Comparison of ENCODE assay signal across 28 mouse cellular contexts in genomic region chr3:59456938-59457337, GRCm38 (mm10).
DNase-seq lines count a peak whose midpoint lies in the region; ATAC-seq and TF ChIP-seq lines count a peak whose summit lies in the region.
"Had no signal": no experiment of that assay in that cellular context is flagged by ENCODE, and none has a peak within 500 bp of the region (broad histone marks: within the 10 kb centered on the region; RNA-seq: fewer than 3 reads in every experiment).

No protein-coding gene starts in this region.

- TF ChIP-seq CTCF in lung, embryonic 14.5 days (IDR thresholded peaks at IDR 0.05; ENCODE audit: low read depth) = no peak
- no peak for TF ChIP-seq CTCF in lung, postnatal 0 days (IDR thresholded peaks at IDR 0.05)
- no peak for TF ChIP-seq CTCF in stomach, postnatal 0 days (IDR thresholded peaks at IDR 0.05; ENCODE audit: low read depth)

- no peak overlapping the region for H3K9ac ChIP-seq in lung, embryonic 14.5 days
- H3K9ac ChIP-seq in lung, postnatal 0 days (replicated peaks; ENCODE audit: low read depth) = no peak overlapping the region
- H3K9ac ChIP-seq in stomach, postnatal 0 days (ENCODE audit: low read length) = no peak overlapping the region
- H3K9ac ChIP-seq: embryonic facial prominence, embryonic 12.5 days; embryonic facial prominence, embryonic 15.5 days; forebrain, embryonic 12.5 days; forebrain, embryonic 15.5 days; heart, embryonic 12.5 days; heart, embryonic 15.5 days; hindbrain, embryonic 13.5 days had no signal

- TF ChIP-seq EP300 in lung, postnatal 0 days (IDR thresholded peaks at IDR 0.05) = no peak
- TF ChIP-seq EP300 in stomach, postnatal 0 days (optimal IDR thresholded peaks at IDR 0.05) = no peak

- peak overlapping the region; percentile 18; the same call in 1 of the 2 replicates for H3K27ac ChIP-seq in lung, embryonic 14.5 days (ENCODE audit: low read depth)
- no peak overlapping the region for H3K27ac ChIP-seq in lung, postnatal 0 days (ENCODE audit: low read length)
- H3K27ac ChIP-seq in stomach, postnatal 0 days (replicated peaks) = 0 out of 2 replicates have a peak overlapping the region, but pooled peaks have one; percentile 8
- H3K27ac ChIP-seq: embryonic facial prominence, embryonic 12.5 days; embryonic facial prominence, embryonic 15.5 days; forebrain, embryonic 12.5 days; forebrain, embryonic 15.5 days; heart, embryonic 15.5 days; hindbrain, embryonic 10.5 days; hindbrain, embryonic 13.5 days had no signal

- ATAC-seq in lung, embryonic 14.5 days (ENCODE audit: insufficient read depth) = no peak
- no peak for ATAC-seq in lung, postnatal 0 days
- no peak for ATAC-seq in stomach, postnatal 0 days (ENCODE audit: low FRiP score, low TSS enrichment)
- ATAC-seq: forebrain, embryonic 15.5 days; hindbrain, embryonic 16.5 days; Patski had no signal

- H3K9me3 ChIP-seq in lung, embryonic 14.5 days (ENCODE audit: low read depth, low read length) = no peaks in the 10 kb centered on the region
- H3K9me3 ChIP-seq in lung, postnatal 0 days (ENCODE audit: low read length) = no peaks in the 10 kb centered on the region
- H3K9me3 ChIP-seq in stomach, postnatal 0 days (ENCODE audit: control insufficient read depth, low read length) = no peaks in the 10 kb centered on the region
- H3K9me3 ChIP-seq: embryonic facial prominence, embryonic 12.5 days; embryonic facial prominence, embryonic 15.5 days; forebrain, embryonic 12.5 days; forebrain, embryonic 15.5 days; G1E; heart, embryonic 12.5 days; heart, embryonic 15.5 days; hindbrain, embryonic 10.5 days; hindbrain, embryonic 13.5 days had no signal

- H3K4me2 ChIP-seq in lung, embryonic 14.5 days = no peak overlapping the region
- no peak overlapping the region for H3K4me2 ChIP-seq in lung, postnatal 0 days (replicated peaks; ENCODE audit: low read depth, low read length)
- H3K4me2 ChIP-seq in stomach, postnatal 0 days (replicated peaks; ENCODE audit: low read depth) = no peak overlapping the region
- H3K4me2 ChIP-seq: embryonic facial prominence, embryonic 12.5 days; embryonic facial prominence, embryonic 15.5 days; forebrain, embryonic 12.5 days; forebrain, embryonic 15.5 days; heart, embryonic 12.5 days; heart, embryonic 15.5 days; hindbrain, embryonic 13.5 days had no signal

- WGBS in lung, embryonic 14.5 days = 65% methylated on average over 1 of the region's 1 CpGs
- 65% methylated on average over 1 of the region's 1 CpGs for WGBS in lung, postnatal 0 days
- WGBS in stomach, postnatal 0 days = 50% methylated on average over 1 of the region's 1 CpGs

- no peak overlapping the region for H3K4me3 ChIP-seq in lung, embryonic 14.5 days (ENCODE audit: low read depth, low read length)
- no peak overlapping the region for H3K4me3 ChIP-seq in lung, postnatal 0 days (ENCODE audit: low read depth, low read length)
- H3K4me3 ChIP-seq in stomach, postnatal 0 days (ENCODE audit: low read depth, low read length) = no peak overlapping the region
- H3K4me3 ChIP-seq: embryonic facial prominence, embryonic 12.5 days; embryonic facial prominence, embryonic 15.5 days; forebrain, embryonic 12.5 days; forebrain, embryonic 15.5 days; heart, embryonic 12.5 days; heart, embryonic 15.5 days; hindbrain, embryonic 10.5 days; hindbrain, embryonic 13.5 days had no signal

- H3K36me3 ChIP-seq in lung, embryonic 14.5 days (ENCODE audit: insufficient read depth) = no peaks in the 10 kb centered on the region
- no peaks in the 10 kb centered on the region for H3K36me3 ChIP-seq in lung, postnatal 0 days (ENCODE audit: insufficient read depth, low read length)
- no peaks in the 10 kb centered on the region for H3K36me3 ChIP-seq in stomach, postnatal 0 days (ENCODE audit: control insufficient read depth, insufficient read depth, low read length)
- H3K36me3 ChIP-seq: embryonic facial prominence, embryonic 12.5 days; embryonic facial prominence, embryonic 15.5 days; forebrain, embryonic 12.5 days; forebrain, embryonic 15.5 days; G1E; heart, embryonic 12.5 days; heart, embryonic 15.5 days; hindbrain, embryonic 10.5 days; hindbrain, embryonic 13.5 days had no signal

- H3K4me1 ChIP-seq in lung, embryonic 14.5 days (ENCODE audit: insufficient read depth) = no peaks in the 10 kb centered on the region
- H3K4me1 ChIP-seq in lung, postnatal 0 days (ENCODE audit: insufficient read depth, low read depth, low read length) = no peaks in the 10 kb centered on the region
- no peaks in the 10 kb centered on the region for H3K4me1 ChIP-seq in stomach, postnatal 0 days (replicated peaks; ENCODE audit: control insufficient read depth, insufficient read depth)
- H3K4me1 ChIP-seq: forebrain, embryonic 12.5 days; forebrain, embryonic 15.5 days; heart, embryonic 12.5 days; heart, embryonic 15.5 days; hindbrain, embryonic 10.5 days; hindbrain, embryonic 13.5 days had no signal

- peak; percentile 50 for DNase-seq in lung, embryonic 14.5 days
- no peak for DNase-seq in lung, postnatal 36 days
- DNase-seq in lung, postnatal 10 days = peak; percentile 21
- no peak for DNase-seq in lung, postnatal 0 days (ENCODE audit: low spot score)
- no peak for DNase-seq in stomach, postnatal 0 days (ENCODE audit: low spot score)
- DNase-seq in kidney, adult 9 months = no peak
- DNase-seq: adrenal gland, postnatal 10 days; adrenal gland, postnatal 36 days; B cell, adult 2 months; cerebellum, adult 18-20 months; cerebellum, adult 9-10 months; cerebellum, postnatal 14 days; gastrocnemius, postnatal 25 days; heart, adult 18-20 months; heart, postnatal 10 days; heart, postnatal 36 days had no signal

- H3K27me3 ChIP-seq in lung, embryonic 14.5 days (ENCODE audit: insufficient read depth, low read length) = no peaks in the 10 kb centered on the region
- no peaks in the 10 kb centered on the region for H3K27me3 ChIP-seq in lung, postnatal 0 days (replicated peaks; ENCODE audit: insufficient read depth, low read length)
- no peaks in the 10 kb centered on the region for H3K27me3 ChIP-seq in stomach, postnatal 0 days (ENCODE audit: control insufficient read depth, insufficient read depth, low read length)
- H3K27me3 ChIP-seq: CH12.LX; embryonic facial prominence, embryonic 12.5 days; embryonic facial prominence, embryonic 15.5 days; forebrain, embryonic 12.5 days; forebrain, embryonic 15.5 days; heart, embryonic 12.5 days; heart, embryonic 15.5 days; hindbrain, embryonic 13.5 days; Patski had no signal

Comparison
In these comparisons a context has a peak if more than half of its experiments do, and no peak if none do; other contexts are left out.
1. DNase-seq: peak in lung, embryonic 14.5 days (single experiment) and lung, postnatal 10 days (single experiment); none in lung, postnatal 36 days (single experiment), lung, postnatal 0 days (single experiment), stomach, postnatal 0 days (single experiment) and kidney, adult 9 months (single experiment).